Mouse (Mus musculus) layer of hippocampus, adult 9-11 months (tissue): ENCODE results near the gene Pusl1.

Experiments used
- DNase-seq: peaks from one replicate; pipeline ENCODE4 v3.0.0; 2022

The Pusl1 gene

DNA sequence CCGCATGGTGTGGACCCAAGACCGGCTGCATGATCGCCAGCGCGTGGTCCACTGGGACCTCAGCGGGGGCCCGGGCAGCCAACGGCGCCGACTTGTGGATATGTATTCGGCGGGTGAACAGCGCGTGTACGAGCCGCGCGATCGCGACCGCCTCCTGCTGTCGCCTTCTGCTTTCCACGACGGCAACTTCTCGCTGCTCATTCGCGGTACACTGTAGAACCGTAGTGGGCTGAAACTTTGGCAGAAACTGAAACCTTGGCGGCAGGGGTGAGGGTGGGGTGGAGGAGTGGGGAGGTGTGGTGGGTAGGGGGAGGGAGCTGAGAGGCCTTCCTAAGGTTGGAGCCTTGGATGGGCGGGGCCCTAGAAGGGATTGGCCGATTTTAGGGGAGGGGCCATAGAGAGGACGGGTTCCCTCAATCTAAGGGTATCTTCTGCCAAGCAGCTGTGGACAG, 50.6 kb downstream of the Pusl1 start:
- DNase-seq, result peak; percentile 41

DNA sequence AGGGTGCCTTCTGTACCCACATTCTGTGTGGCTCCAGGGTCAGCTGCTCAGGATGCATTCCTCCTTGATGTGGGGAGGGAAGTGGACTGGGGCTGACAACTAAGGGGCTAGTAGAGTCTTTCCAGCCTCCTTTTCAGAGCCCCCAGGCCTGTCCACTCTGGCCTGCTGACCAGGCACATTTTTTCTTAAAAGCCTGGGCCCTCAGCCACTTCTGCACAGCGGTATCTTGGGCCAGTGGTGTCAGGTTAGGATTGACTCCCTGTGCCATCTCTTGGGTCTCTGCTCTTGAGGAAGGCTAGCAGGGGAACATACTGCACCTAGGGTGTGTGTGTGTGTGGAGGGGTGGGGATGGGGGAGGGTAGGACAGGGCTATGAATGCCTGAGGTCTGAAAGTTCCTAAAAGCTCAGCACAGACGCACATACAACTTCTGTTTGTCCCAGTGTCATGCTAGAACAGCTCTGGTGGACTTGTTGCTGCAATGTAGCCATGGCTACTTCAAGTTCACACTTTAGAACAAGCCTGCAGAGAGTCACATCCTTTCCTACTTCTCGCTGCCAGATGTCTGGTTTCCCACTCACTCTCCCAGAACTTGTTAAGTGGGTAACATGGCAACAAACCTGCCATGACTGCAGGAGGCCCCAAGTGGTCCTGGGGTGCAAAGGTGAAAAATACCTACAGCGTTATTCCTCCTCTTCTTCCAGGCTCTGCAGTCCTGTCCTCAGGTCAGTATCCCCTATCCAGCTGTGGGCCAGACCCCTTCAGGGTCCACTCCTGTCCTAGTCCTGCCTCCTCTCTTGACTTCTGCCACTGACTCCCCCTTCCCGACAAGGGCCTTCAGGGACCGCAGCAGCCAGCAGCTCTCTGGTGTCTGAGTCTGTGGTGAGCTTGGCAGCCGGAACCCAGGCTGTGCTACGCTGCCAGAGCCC, 51.2 kb downstream of the Pusl1 start:
- no peak for DNase-seq

DNA sequence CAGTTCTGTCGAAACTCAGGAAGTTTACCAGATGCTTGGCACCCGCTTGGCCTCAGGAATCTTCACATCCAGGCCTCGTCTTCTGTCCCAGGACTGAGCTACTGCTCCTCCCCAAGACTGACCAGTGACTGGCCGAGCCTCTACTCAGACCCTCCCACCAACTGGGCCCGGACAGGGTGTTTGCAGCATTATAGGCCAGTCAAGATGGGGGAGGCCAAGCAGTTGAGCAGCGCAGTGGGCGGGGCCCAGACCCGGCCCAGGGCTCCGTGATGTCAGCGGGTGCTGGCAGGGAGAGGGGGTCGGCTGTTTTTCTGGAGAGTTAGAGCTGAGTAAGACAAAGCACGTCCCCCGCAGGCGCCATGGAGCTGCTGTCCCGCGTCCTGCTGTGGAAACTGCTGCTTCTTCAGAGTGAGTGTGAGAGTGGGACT, 52.1 kb downstream of the Pusl1 start, which contains the start of gene Mxra8:
Gene Mxra8, plus strand, starts transcription at position 198 of the 428 bp plus-strand sequence.
- DNase-seq, result no peak

DNA sequence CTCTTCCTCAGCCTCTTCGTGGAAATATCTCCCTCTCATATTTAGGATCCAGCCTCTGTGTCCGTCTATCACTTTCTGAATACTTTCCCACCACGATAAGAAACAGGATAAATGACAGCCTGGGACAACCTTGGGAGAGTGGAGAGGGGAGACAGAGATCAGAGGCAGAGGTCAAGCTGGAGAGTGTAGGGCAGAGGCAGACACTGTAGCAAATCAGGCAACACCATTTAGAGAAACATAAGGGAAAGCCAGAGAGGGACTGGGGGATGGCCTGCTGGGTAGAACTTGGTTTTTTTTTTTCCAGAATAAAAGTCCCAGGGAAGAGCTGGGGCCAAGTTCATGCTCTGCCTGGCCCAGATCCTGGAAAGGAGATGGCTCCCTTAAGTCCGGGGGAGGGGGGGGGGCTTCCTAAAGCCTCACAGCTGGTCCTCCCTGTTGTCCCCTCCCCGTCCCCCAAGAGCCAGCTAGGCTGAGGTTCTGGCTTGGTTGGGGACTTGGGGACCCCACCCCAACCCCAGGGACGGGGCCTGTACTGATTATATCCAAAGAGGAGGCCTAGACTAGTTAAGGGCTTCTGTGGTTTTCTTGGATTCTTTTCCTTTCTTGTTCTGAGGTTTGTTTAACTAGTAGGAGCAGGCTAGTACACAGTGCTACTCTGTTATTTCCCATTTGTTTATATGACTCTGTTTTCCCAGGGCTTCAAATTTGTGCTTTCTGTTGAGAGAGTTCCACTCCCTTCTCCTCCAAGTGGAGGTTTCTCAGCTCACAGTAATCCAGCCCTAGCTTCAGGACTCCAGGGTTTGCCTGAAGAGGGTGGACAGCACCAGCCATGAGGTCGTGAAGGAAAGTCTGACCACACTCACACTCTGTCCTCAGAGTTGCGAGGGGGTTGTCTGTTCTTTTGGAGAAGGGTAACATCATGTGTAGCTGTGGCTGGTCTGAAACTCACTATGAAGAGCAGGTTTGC, 53.1 kb downstream of the Pusl1 start:
- DNase-seq, result no peak
